Mouse (Mus musculus) testis, adult 2 months (tissue): Measurements from ENCODE around the gene Myl12a.

Experiments used
- CTCF ChIP-seq: fragments of 200-500 bp; IDR thresholded peaks from 2 replicates; pipeline ENCODE4 v1.5.1; 2012; ENCODE audit warnings: low read depth, mild to moderate bottlenecking, inconsistent platforms, low read length, moderate library complexity; ENCODE audit not compliant: control insufficient read depth, insufficient read depth, insufficient replicate concordance
- POLR2A ChIP-seq: fragments of 200-500 bp; IDR thresholded peaks from 2 replicates; pipeline ENCODE4 v1.6.1; 2012; ENCODE audit warnings: low read depth, mild to moderate bottlenecking, inconsistent platforms, low read length, moderate library complexity; ENCODE audit not compliant: control insufficient read depth

DNA sequence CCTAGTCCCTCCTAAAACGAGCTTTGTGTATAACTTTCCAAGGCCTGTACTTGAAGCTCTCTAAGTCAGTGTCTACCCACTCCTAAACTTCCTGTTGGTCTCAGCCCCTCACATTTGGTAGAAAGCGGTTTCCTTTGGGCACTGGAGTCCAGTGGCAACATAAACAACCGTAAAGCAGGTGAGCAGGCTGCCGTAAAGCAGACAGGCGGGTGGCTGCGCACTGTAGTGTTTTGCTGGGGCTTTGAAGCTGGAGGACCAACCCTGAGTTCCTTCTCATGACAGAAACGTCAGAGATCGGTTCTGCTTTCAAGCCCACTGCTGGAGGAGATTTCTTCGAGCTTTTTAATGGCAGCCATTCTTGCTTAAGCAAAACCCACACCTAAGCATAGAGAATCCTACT lies 10.0 kb downstream of the Myl12a start:
- TF ChIP-seq CTCF = no peak
- TF ChIP-seq POLR2A = no peak
